Mouse (Mus musculus) limb, embryonic 14.5 days (tissue): ENCODE measurements around the gene Myl4. TPM values are rescaled to one million over a fixed set of nuclear protein-coding genes. Genes with fewer than 3 reads are reported as not detected.

Experiments
- ATAC-seq: fragments of 200-750 bp; cut with Nextera tagmentation; 2 replicates; pipeline ENCODE4 v1.8.0; 2017; ENCODE audit warnings: low read depth, moderate number of reproducible peaks, moderate TSS enrichment; ENCODE audit not compliant: low FRiP score
- DNase-seq: peaks from one replicate; pipeline ENCODE4 v3.0.0-alpha.2; 2015; ENCODE audit warnings: low spot score
- H3K27ac ChIP-seq: fragments of 300-500 bp; sonication (generic); replicated peaks from 2 replicates; pipeline ENCODE4 v1.5.1; 2014; ENCODE audit warnings: low read depth, mild to moderate bottlenecking, low read length, moderate library complexity, mixed read lengths
- H3K27me3 ChIP-seq: fragments of 300-500 bp; sonication (generic); 2 replicates; pipeline ENCODE4 v1.6.1; 2014; ENCODE audit warnings: low read length, mixed read lengths; ENCODE audit not compliant: control insufficient read depth, insufficient read depth
- H3K36me3 ChIP-seq: fragments of 300-500 bp; sonication (generic); 2 replicates; pipeline ENCODE4 v1.6.1; 2014; ENCODE audit warnings: mild to moderate bottlenecking, low read length, moderate library complexity, mixed read lengths; ENCODE audit not compliant: control insufficient read depth, insufficient read depth
- H3K4me1 ChIP-seq: fragments of 300-500 bp; sonication (generic); 2 replicates; pipeline ENCODE4 v1.6.1; 2014; ENCODE audit warnings: antibody characterized with exemption, low read length, mixed read lengths; ENCODE audit not compliant: control insufficient read depth, insufficient read depth
- H3K4me2 ChIP-seq: fragments of 300-500 bp; sonication (generic); replicated peaks from 2 replicates; pipeline ENCODE4 v1.6.1; 2014; ENCODE audit warnings: low read depth, mild to moderate bottlenecking, low read length, moderate library complexity; ENCODE audit not compliant: severe bottlenecking
- H3K4me3 ChIP-seq: fragments of 300-500 bp; sonication (generic); replicated peaks from 2 replicates; pipeline ENCODE4 v1.5.1; 2014; ENCODE audit warnings: low read length
- H3K9ac ChIP-seq: fragments of 300-500 bp; sonication (generic); 2 replicates; pipeline ENCODE4 v1.6.1; 2014; ENCODE audit warnings: mild to moderate bottlenecking, low read depth, low read length, moderate library complexity; ENCODE audit not compliant: severe bottlenecking
- H3K9me3 ChIP-seq: fragments of 300-500 bp; sonication (generic); 2 replicates; pipeline ENCODE4 v1.6.1; 2016; ENCODE audit warnings: low read length; ENCODE audit not compliant: control insufficient read depth
- POLR2A ChIP-seq: fragments of 200-500 bp; IDR thresholded peaks from 2 replicates; pipeline ENCODE4 v1.8.0; 2012; ENCODE audit warnings: inconsistent platforms, mild to moderate bottlenecking, moderate library complexity, borderline replicate concordance; ENCODE audit not compliant: insufficient read depth, insufficient read length; ENCODE audit errors: extremely low read depth
- WGBS: fragments of 180-500 bp; shearing (Covaris S2); extraction: QIAGEN DNeasy Blood & Tissue Kit; methylation state at CpG from one replicate; pipeline ENCODE4 v1.1.7; 2014; 5-methylcytosine and 5-hydroxymethylcytosine counted together
- polyA plus RNA-seq, 2 experiments: library from polyadenylated mRNA; depleted of rRNA in 1 of 2; stranded (reverse) in 1 of 2; unstranded in 1 of 2; fragments of >200 nt; fragmentation: Nextera tagmentation in 1 of 2; extraction: Ambion mirVana in 1 of 2; gene quantifications; 2 replicates each; pipeline versions ENCODE4 v1.2.1 to v1.2.3; 2012 to 2014

Myl4 gene
- polyA plus RNA-seq, 2 experiments = 218 to 305 TPM

DNA sequence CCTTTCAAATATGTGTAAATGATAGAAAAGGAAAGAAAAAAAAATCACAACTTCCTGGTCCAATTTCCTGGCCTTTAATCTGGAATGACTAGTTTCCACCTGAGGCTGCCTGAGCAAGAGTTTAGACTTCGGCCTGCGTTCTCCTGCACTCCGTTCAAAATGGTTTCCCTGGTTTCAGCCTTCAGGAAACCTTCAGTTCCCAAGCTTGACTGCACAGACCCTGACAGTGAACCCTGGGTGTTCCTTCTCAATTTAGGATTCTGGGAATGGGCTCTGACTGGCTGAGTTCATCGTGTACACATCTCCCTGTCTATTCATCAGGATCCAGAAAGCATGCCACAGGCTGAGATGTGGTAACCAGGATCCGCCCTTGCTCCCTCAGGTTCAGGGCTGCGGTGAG, 53.7 kb downstream of the Myl4 start:
- H3K4me3 ChIP-seq = no peak overlapping the region
- H3K4me1 ChIP-seq = peaks cover 3% of the 10 kb centered on the region; the same call in 1 of the 2 replicates
- no peaks in the 10 kb centered on the region for H3K9me3 ChIP-seq
- ATAC-seq = no peak
- no peak overlapping the region for H3K27ac ChIP-seq
- H3K4me2 ChIP-seq = no peak overlapping the region
- H3K27me3 ChIP-seq = peaks cover 12% of the 10 kb centered on the region
- WGBS = 56% methylated on average over 6 of the region's 6 CpGs
- DNase-seq = no peak
- H3K9ac ChIP-seq = no peak overlapping the region
- no peaks in the 10 kb centered on the region for H3K36me3 ChIP-seq
- TF ChIP-seq POLR2A = no peak

DNA sequence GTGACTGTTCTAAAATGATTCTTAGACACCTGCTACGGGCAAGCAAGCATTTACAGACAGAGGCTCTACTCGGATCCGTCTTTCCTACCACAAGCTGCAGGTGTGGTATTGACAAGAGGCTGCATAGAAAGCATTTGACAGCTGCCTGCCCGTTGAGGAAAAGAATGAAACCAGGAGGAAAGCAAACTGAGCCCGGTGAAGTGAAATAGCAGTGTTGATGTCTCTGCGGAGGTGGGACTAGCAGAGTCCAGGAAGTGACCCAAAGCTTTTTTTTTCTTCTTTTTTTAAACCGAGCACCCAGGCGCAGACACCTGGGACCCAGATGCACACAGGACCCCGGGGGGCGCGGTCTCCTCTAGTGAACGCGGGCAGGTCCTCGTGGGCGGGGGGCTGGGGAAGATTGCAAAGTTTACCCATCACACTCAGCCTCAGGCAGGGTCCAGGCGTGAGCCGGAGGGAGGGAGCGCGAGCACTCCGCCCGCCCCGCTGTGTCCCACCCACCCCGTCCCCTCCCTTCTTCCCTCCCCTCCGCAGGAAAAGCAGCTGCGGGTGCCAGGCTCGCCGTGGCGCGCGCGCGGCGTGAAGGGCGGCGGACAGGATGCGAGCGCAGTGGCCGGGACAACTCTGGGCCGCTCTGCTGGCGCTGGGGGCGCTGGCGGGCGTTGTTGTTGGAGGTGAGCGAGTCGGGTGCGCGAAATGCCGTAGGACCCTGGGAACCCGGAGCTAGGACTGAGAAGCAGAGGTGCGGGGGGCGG, 57.2 kb downstream of the Myl4 start, which contains the start of gene Itgb3:
Itgb3 (plus strand) TSS at position 510 of the 755 bp plus-strand sequence.
- DNase-seq = peak; percentile 64
- no peaks in the 10 kb centered on the region for H3K36me3 ChIP-seq
- peak within 1 kb of the TSS; percentile 49 for H3K4me3 ChIP-seq
- peak; percentile 83 for ATAC-seq
- peaks cover 3% of the 10 kb centered on the region; the same call in 1 of the 2 replicates for H3K4me1 ChIP-seq
- H3K9me3 ChIP-seq = no peaks in the 10 kb centered on the region
- peak within 1 kb of the TSS; percentile 88 for H3K4me2 ChIP-seq
- TF ChIP-seq POLR2A = no peak
- H3K27ac ChIP-seq = no peak within 1 kb of the TSS
- WGBS = under 1% methylated on average over 35 of the region's 51 CpGs
- peaks cover 19% of the 10 kb centered on the region for H3K27me3 ChIP-seq
- H3K9ac ChIP-seq = peak within 1 kb of the TSS; percentile 56

DNA sequence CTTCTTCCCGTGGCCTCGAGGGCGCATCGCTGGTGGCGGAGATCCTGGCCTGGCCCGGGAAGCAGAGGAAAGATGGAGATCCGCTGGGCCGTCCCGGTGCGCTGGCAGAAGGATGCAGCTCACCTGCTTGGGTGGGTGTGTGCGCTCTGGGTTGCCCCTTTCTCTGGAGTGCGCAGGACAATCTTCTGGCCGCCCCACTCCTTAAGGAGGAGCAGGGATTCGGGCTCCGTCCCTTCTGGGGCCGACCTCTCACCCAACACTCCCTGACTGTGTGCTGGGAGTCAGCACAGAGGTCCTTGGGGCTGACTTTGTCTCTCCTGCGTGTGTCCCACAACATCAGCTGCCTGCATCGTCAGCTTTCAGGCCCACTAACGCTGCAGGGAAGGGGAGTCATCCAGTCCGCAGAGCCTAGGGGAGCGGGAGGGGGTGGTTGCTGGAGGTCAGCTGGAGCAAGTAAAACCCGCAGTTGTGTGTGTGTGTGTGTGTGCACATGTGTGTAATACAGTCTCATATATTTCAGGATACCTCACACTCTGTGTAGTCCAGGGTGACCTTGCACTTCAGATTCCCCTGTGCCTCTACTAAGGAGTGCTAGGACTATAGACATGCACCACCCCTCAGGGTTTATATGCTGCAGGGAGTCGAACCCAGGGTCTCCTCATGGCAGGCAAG, 57.9 kb downstream of the Myl4 start:
- peak; percentile 23; the same call in 1 of the 2 replicates for ATAC-seq

DNA sequence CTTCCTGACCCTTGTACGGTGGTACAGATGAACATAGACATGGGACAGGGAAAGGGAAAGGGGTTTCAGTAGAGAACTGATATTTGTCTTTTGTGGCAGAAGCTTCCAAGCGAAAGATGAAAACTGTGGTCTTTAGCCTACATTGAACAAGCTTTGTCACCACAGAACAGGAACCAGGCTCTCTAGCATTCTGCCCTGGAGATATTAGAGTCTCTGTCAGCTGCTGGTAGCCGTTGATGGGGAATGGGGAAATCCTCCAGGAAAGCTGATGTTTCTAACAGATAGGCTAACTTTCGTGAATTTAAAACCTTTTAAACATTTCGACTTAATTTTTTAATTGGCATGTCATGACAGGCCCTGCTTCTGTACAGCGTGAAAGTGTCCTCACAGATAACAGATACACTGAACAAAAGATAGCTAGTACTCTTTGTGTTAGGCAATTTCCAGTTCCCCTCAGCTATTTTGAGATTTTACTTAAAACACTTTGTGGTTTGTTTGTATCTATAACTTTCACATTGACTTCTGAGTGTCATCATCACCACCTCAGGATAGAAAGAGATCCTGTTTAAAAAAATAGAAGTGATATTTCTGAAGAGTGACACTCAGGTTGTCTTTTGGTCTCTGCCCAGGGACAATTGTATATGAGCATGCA, 58.7 kb downstream of the Myl4 start:
- no peak for TF ChIP-seq POLR2A

More for the DNA sequence above, 57.9 kb downstream of the Myl4 start:
- Histone ChIP-seq H3K36me3 (no peaks in the 10 kb centered on the region), H3K4me3 (peak overlapping the region; percentile 49), H3K4me1 (peaks cover 3% of the 10 kb centered on the region; the same call in 1 of the 2 replicates), H3K27ac (no peak overlapping the region), H3K27me3 (peaks cover 19% of the 10 kb centered on the region), H3K4me2 (peak overlapping the region; percentile 88), H3K9ac (peak overlapping the region; percentile 56), H3K9me3 (no peaks in the 10 kb centered on the region)
- no peak for DNase-seq
- TF ChIP-seq POLR2A = no peak
- WGBS = 1% methylated on average over 18 of the region's 23 CpGs

DNA sequence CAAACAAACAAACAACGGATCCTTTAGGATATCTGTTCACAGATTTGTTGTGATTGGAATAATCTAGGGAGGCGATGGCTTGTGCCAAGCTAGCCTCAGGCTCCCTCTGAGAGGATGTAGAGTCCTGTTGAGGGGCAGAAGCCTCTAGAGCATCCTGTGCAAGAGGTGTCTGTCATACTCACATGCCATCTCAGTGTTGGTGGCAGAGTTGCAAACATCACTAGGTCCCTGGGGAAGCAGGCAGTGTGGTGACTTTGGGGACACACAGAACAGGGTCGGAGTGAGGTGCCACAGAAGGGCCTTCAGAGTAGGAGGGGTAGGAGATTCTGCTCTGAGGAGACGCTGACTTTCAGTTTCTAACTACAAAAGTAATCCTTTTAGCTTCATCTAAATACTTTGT, 59.3 kb downstream of the Myl4 start:
- DNase-seq (no peak), ATAC-seq (no peak)
- TF ChIP-seq POLR2A = no peak
- H3K9ac ChIP-seq = no peak overlapping the region
- H3K4me3 ChIP-seq = no peak overlapping the region
- H3K4me2 ChIP-seq = no peak overlapping the region
- H3K4me1 ChIP-seq = peaks cover 3% of the 10 kb centered on the region; the same call in 1 of the 2 replicates
- H3K36me3 ChIP-seq = no peaks in the 10 kb centered on the region
- WGBS = 71% methylated on average over 4 of the region's 4 CpGs
- no peaks in the 10 kb centered on the region for H3K9me3 ChIP-seq
- peaks cover 19% of the 10 kb centered on the region for H3K27me3 ChIP-seq
- H3K27ac ChIP-seq = no peak overlapping the region

More for the DNA sequence above, 58.7 kb downstream of the Myl4 start:
- H3K27me3 ChIP-seq = peaks cover 19% of the 10 kb centered on the region
- H3K4me3 ChIP-seq = no peak overlapping the region
- no peaks in the 10 kb centered on the region for H3K36me3 ChIP-seq
- no peak overlapping the region for H3K27ac ChIP-seq
- no peaks in the 10 kb centered on the region for H3K9me3 ChIP-seq
- H3K9ac ChIP-seq = no peak overlapping the region
- peaks cover 3% of the 10 kb centered on the region; the same call in 1 of the 2 replicates for H3K4me1 ChIP-seq
- 66% methylated on average over 6 of the region's 6 CpGs for WGBS
- ATAC-seq = no peak
- no peak overlapping the region for H3K4me2 ChIP-seq
- no peak for DNase-seq
